Mouse (Mus musculus): Measurements from ENCODE around the gene Fbxo46. TPM values are rescaled to one million over a fixed set of nuclear protein-coding genes. Genes with fewer than 3 reads are reported as not detected.

Gene Fbxo46
- total RNA-seq, 2 experiments from 2014 or later: 5.7 to 6.6 TPM

- intact Hi-C loops (cut with DNase I): no loop called here
- DNase-seq: no peak
Observed at GRCm38 (mm10) chr7:19163752-19164151, 44.1 kb downstream of the Fbxo46 start.

GRCm38 (mm10) chr7:19164189-19164588, 44.5 kb downstream of the Fbxo46 start:
- intact Hi-C loops (cut with DNase I): no loop called here
- no peak for DNase-seq

- intact Hi-C loops (cut with DNase I): no loop called here
- DNase-seq: no peak
Observed at GRCm38 (mm10) chr7:19164978-19165377, 45.3 kb downstream of the Fbxo46 start.

GRCm38 (mm10) chr7:19165656-19166423, 46.2 kb downstream of the Fbxo46 start, which contains the start of gene Gipr:
Gipr (minus strand) TSS chr7:19166127.
- DNase-seq: peak; percentile 48 to 63
- intact Hi-C loops (cut with DNase I): no loop called here

GRCm38 (mm10) chr7:19166990-19167389, 47.3 kb downstream of the Fbxo46 start:
- intact Hi-C loops (cut with DNase I): no loop called here
- no peak for DNase-seq

- DNase-seq: no peak
- intact Hi-C loops (cut with DNase I): no loop called here
Observed at GRCm38 (mm10) chr7:19169506-19169905, 49.8 kb downstream of the Fbxo46 start.

- peak; percentile 46 to 65 for DNase-seq
- intact Hi-C loops (cut with DNase I): no loop called here
Observed at GRCm38 (mm10) chr7:19170142-19170541, 50.5 kb downstream of the Fbxo46 start.

- no peak for DNase-seq
- intact Hi-C loops (cut with DNase I): no loop called here
Observed at GRCm38 (mm10) chr7:19171831-19172230, 52.2 kb downstream of the Fbxo46 start.

- DNase-seq: peak; percentile 87 to 94
- intact Hi-C loops (cut with DNase I): loop anchor here (1.0 kb wide), 1 partner anchor 16 kb away; no protein-coding TSS in a partner anchor
Observed at GRCm38 (mm10) chr7:19172874-19173273, 53.2 kb downstream of the Fbxo46 start.

GRCm38 (mm10) chr7:19175708-19176515, 56.3 kb downstream of the Fbxo46 start, which contains the start of gene Eml2:
Eml2 (plus strand) TSS chr7:19176421.
- intact Hi-C loops (cut with DNase I): loop anchor here (5.0 kb wide), 2 partner anchors 106 to 166 kb away; partner anchors contain the start of genes Ercc1, Ppm1n and Rtn2
- DNase-seq: no peak

GRCm38 (mm10) chr7:19176516-19176947, 56.9 kb downstream of the Fbxo46 start:
- DNase-seq: no peak
- intact Hi-C loops (cut with DNase I): loop anchor here (5.0 kb wide), 2 partner anchors 106 to 166 kb away; partner anchors contain the start of genes Ercc1, Ppm1n and Rtn2

GRCm38 (mm10) chr7:19177216-19177615, 57.6 kb downstream of the Fbxo46 start:
- no peak for DNase-seq
- intact Hi-C loops (cut with DNase I): loop anchor here (1.0 to 5.0 kb wide), 3 partner anchors 20 to 165 kb away; partner anchors contain the start of genes Ercc1, Ppm1n and Rtn2

GRCm38 (mm10) chr7:19178035-19178434, 58.4 kb downstream of the Fbxo46 start:
- DNase-seq: no peak
- intact Hi-C loops (cut with DNase I): loop anchor here (2.0 to 5.0 kb wide), 4 partner anchors 31 to 164 kb away; partner anchors contain the start of genes Ercc1, Ppm1n and Rtn2

- peak; percentile 77 to 83 for DNase-seq
- intact Hi-C loops (cut with DNase I): loop anchor here (2.0 to 5.0 kb wide), 4 partner anchors 30 to 164 kb away; partner anchors contain the start of genes Ercc1, Ppm1n and Rtn2
Observed at GRCm38 (mm10) chr7:19178443-19179092, 58.9 kb downstream of the Fbxo46 start.

GRCm38 (mm10) chr7:19179173-19179572, 59.5 kb downstream of the Fbxo46 start:
- peak; percentile 73 to 79 for DNase-seq
- intact Hi-C loops (cut with DNase I): loop anchor here (2.0 to 5.0 kb wide), 4 partner anchors 30 to 163 kb away; partner anchors contain the start of genes Ercc1, Ppm1n and Rtn2

GRCm38 (mm10) chr7:19179936-19180335, 60.3 kb downstream of the Fbxo46 start:
- intact Hi-C loops (cut with DNase I): loop anchor here (2.0 to 5.0 kb wide), 4 partner anchors 29 to 162 kb away; partner anchors contain the start of genes Ercc1, Ppm1n and Rtn2
- no peak for DNase-seq

GRCm38 (mm10) chr7:19180862-19181429, 61.3 kb downstream of the Fbxo46 start:
- intact Hi-C loops (cut with DNase I): no loop called here
- DNase-seq: peak; percentile 60 to 63

- peak; percentile 36 to 47 for DNase-seq
- intact Hi-C loops (cut with DNase I): no loop called here
Observed at GRCm38 (mm10) chr7:19184250-19184649, 64.6 kb downstream of the Fbxo46 start.

GRCm38 (mm10) chr7:19184758-19185157, 65.1 kb downstream of the Fbxo46 start:
- intact Hi-C loops (cut with DNase I): no loop called here
- DNase-seq: no peak
